Mouse (Mus musculus) spleen, postnatal 4 days (tissue): ENCODE results near the gene Vamp4.
"Not testable (repeated sequence)": the region's sequence is repeated elsewhere in the genome, so short reads cannot be mapped to it uniquely, and the experiment has no call there.

Source experiments
- DNase-seq, 2 experiments: peaks; one replicate each; pipeline ENCODE4 v3.0.0; 2022; ENCODE audit warnings: low spot score in 2 of 2

The Vamp4 gene

GRCm38 (mm10) chr1:162589443-162589842 is 19.1 kb downstream of the Vamp4 start:
- no peak for DNase-seq

DNA sequence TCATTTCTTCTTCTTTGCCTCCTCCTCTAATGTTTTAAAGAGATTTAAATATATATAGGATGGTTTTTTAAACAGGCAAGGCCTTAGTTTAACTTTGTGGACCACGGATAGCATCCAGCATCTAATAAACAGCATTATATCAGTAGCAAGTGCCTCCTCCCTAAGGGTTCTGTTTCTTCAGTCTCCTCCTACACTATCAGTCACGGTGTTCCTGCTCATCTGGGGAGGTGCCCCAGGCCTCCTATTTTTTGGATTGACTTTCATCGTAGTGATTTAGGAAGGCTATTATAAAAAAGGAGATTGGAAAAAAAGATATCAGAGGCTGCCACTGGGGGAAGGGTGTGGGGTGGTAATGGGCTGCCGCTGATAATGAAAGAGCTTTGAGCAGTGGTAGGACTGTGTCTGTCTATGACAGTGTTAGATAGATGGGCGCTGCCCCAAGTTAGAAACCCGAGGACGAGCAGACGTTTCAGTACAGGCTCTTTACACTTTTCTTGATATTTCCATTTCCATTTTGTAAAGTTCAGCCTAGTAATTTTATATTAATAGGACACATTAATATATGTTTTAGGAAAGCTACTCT is 20.2 kb downstream of the Vamp4 start:
- DNase-seq = no peak

- no peak for DNase-seq
Measured at GRCm38 (mm10) chr1:162597379-162598102, 27.2 kb downstream of the Vamp4 start.

DNA sequence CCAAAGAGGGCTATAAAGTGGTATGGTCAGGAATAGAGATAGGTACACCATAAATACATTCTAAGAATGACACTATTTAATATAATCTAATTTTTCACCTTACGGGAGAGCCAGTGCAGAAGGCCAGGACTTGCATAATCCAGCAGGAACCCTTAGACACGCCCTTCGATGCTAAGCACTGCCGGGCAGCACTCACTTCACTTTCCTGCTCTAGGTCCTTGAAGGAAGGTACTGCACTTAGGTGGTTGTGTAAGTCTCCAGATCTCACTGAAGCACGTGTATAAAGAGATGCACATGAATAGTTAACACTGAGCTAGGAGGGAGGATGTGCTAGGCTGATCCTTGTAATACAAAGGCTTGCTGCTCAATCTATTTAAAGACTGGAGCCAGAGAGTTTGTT is 29.3 kb downstream of the Vamp4 start:
- no peak for DNase-seq

- no peak for DNase-seq
Measured at GRCm38 (mm10) chr1:162601288-162601687, 31.0 kb downstream of the Vamp4 start.

GRCm38 (mm10) chr1:162608127-162608526 is 37.8 kb downstream of the Vamp4 start:
- no peak for DNase-seq

DNA sequence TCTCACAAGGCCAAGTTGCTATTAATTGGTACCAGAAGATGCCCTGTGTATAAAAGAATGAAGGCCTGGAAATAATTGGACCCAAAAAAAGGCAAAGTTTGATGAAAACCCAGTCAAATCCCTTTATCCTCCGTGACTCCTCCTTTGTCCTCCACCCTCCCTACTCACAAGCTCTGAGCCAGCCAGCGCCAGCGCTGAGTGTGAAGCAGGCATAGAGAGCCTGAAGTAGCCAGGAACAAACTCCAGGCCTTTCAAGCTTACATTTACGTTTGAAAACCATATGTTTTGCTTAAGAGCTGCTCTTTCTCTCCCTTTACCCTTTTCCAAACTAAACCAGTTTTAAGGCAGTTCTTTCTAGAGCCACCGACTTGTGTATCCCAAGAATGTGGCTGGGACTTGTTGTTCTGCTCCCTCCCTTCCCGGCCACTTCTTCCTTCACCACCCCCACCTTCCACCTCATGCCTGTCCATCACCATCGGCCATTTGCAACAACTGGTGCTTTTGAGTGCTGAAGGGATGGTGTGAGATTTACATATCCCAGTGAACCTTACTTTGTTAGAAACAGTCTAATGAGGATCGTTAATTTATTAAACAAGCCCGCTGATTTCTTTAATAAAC is 39.4 kb downstream of the Vamp4 start:
- DNase-seq = no peak

- no peak for DNase-seq
Measured at GRCm38 (mm10) chr1:162611191-162611590, 40.9 kb downstream of the Vamp4 start.

GRCm38 (mm10) chr1:162615511-162615910 is 45.2 kb downstream of the Vamp4 start:
- no peak for DNase-seq

DNA sequence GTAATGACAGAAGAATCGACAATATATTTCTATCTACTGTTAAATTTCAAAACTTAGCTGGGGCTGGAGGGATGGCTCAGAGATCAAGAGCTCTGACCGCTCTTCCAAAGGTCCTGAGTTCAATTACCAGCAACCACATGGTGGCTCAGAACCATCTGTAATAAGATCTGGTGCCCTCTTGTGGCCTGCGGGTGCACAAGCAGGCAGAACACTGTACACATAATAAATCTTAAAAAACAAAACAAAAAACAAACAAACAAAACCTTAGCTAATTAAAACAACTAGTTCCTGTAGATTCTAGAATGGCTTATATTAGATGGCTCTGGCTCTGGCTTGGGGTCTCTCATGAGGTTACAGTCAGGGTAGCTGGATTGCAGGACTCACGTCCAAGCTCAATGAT is 50.2 kb downstream of the Vamp4 start:
- DNase-seq = no peak

GRCm38 (mm10) chr1:162623895-162624294 is 53.6 kb downstream of the Vamp4 start:
- no peak for DNase-seq

DNA sequence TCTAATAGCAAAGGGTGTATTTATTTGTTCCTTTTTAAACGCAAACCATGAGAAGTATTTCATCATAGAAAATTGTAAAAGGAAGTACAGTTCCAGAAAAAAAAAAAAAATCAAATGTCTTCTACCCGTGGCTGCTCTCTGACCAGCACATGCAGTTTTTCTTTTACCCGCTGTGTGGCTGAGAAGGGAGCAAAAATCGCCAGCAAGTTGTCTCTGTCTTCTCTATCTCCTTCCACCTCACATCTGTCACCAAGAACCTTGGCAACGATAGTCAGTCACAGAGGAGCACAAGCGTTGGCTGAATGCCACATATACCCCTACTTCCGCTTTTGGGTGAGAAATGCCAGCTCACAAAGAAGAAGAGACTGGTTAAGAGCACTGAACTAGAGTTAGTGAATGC is 54.9 kb downstream of the Vamp4 start:
- peak in 1 of 2 experiments; percentile 34 for DNase-seq

DNA sequence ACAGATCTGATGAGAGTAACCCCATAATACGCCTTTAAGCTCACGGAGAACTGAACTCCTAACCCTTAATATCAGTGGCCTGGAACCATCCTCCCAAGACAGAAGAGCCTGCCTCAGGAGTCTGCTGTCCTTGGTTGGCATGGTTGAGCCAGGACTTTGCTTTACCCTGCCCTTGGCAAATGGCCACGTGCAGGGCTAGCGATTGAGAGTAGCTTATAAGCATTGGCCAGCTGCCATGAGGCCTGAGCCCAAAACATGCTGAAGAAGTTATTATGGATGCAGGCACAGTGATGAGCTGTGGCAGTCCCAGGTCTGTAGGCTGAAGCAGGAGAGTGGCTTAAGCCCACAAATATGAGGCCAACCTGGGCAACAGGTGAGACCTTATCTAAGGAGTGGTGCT is 57.5 kb downstream of the Vamp4 start:
- not testable (repeated sequence) for DNase-seq

GRCm38 (mm10) chr1:162628326-162628725 is 58.0 kb downstream of the Vamp4 start:
- DNase-seq = not testable (repeated sequence)

- DNase-seq = not testable (repeated sequence)
Measured at GRCm38 (mm10) chr1:162635291-162635931, 65.1 kb downstream of the Vamp4 start.

DNA sequence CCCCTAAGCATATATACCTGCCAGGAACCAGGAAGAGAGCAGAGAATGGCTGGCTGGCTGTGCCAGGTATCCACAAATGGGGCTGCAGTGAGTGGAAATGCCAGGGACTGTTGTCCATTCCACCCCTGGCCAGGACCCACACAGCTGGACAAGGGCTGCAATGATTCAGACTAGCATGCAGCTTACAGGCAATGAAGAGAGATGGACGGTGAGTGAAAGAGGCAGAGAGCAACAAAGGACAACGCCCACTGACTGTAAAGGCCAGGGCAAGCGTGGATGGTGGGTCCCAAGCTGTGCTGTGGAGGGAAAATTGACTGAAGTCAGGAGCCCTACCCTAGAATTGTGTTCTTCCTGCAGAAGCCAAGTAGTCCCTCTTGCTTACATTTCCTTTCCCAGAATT is 66.2 kb downstream of the Vamp4 start:
- no peak for DNase-seq

- no peak for DNase-seq
Measured at GRCm38 (mm10) chr1:162638535-162638934, 68.2 kb downstream of the Vamp4 start.

GRCm38 (mm10) chr1:162639051-162639750 is 68.9 kb downstream of the Vamp4 start, which contains the start of gene Myoc:
TSS of gene Myoc (plus strand) at chr1:162639155.
- no peak for DNase-seq

DNA sequence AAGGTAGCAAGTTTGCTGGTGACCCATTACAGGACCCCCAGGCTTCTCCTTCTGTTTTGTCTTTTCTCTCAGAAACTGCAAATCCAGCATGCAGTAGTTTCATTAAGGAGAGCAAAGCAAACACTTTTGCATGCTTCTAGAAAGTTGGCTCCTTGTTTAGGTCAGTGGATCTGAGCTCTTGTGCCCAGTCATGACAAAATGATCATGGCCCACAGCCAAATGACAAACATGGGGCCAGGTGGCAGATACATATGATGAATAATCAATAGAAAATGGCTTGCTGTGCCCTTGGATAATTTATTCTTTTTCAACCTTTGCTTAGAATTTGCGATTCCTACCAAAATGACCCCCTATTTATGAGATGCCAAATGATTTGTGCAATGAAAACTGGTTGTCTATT is 69.5 kb downstream of the Vamp4 start:
- no peak for DNase-seq

- DNase-seq = no peak
Measured at GRCm38 (mm10) chr1:162642591-162642990, 72.3 kb downstream of the Vamp4 start.

DNA sequence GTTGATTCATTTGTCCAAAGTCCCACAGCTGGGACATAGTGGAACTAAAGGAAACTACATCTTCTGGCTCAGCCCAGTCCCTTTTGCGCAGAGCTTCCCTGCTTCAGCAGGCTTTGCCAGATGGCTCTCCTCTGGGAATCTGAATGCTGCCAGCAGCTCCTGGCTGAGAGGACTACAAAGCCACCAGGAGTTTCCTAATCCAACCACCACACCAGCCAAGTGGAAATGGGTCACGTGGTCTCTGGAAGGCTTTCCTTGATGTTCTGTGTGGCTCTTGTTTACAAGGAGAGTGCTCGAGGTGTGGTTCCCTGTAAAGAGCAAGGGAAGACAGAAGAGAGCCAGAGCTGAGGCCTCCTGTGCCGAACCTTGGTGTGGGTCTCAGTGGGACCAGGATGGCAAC is 73.4 kb downstream of the Vamp4 start:
- no peak for DNase-seq

DNA sequence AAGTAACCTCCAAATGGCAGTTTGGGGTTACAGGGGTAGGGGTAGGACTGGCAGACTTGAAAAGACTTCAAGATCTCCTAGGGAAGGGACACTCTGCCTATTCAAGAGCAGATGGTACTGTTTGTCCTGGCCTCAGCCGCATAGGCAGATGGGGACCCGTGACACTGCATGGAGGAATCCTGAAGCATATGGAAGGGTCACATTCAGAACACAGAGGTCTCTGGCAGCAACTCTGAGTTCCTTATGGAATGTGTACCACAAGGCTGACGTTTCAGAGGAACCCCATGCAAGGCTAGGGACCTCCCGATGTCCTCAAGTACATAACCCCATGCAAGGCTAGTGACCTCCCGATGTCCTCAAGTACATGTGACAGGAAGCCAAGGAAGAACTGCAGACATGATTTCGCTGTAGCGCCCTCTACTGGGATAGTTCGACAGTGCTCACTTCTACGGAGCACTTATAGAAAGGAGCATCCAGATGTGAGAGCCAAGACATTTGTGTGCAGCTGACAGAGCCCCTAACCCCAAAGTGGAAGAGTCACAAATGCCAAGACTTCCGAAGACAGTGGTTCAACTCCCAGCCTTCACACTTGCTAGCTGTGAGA is 75.9 kb downstream of the Vamp4 start:
- no peak for DNase-seq
